Mouse (Mus musculus): ENCODE measurements around the gene Rbfox2.

DNA sequence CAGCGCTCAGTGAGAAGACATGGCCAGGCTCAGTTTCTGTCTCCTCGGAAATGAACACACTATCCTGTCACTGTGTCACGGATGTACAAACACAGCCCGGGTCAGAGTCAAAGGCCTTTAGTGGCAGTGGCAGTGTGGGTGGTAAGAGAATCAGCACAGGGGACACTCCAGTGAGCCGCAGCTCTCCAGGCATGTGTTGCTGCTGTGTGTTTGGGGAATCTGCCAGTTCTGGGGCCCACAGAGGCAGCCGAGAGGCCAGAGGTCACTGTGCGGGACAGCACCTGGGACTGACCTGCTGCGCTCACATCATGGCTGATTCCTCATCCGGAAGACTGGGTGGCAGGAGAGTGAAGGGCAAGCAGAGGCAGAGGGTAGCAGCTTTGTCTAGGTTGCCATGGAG, 228.9 kb downstream of the Rbfox2 start:
- no peak for TF ChIP-seq CTCF (IDR thresholded peaks at IDR 0.05; ENCODE audit: low read depth, low read length)
- TF ChIP-seq POLR2A (IDR thresholded peaks at IDR 0.05; ENCODE audit: extremely low read depth, insufficient read depth, low read length): no peak

All from liver, adult 2 months (tissue).